Mouse (Mus musculus) v-Abl transformed pro-B cells (cell line): ENCODE data around the gene Phf21a.
"Not testable (repeated sequence)": the region's sequence is repeated elsewhere in the genome, so short reads cannot be mapped to it uniquely, and the experiment has no call there.

ENCODE experiments used
- in situ Hi-C, 2 experiments: fragments of 400-800 bp; cut with MboI; formaldehyde crosslinking; loops; one replicate each; pipeline ENCODE4 v1.15.1; 2025; ENCODE audit not compliant: unreplicated experiment in 2 of 2

Gene Phf21a

DNA sequence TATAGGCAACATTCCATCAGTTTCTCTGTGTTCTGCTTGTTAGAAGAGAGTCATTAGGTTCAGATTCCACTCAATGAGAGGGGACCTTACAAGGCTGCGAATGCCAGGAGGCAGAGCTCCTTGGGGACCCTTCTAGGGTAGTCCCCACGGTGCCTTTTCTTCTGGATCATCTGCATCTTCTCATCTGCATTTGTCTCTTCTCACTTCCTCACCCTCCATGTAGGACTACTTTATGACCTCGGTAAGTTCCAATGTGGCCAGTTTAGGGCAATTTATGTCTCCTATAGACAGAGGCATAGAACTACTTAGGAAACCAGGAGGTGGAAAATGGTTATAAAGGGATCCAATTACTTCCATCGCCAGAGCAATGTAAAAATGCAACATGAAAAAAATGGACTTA lies 21.8 kb upstream of the Phf21a start:
- in situ Hi-C loops = no loop called here

DNA sequence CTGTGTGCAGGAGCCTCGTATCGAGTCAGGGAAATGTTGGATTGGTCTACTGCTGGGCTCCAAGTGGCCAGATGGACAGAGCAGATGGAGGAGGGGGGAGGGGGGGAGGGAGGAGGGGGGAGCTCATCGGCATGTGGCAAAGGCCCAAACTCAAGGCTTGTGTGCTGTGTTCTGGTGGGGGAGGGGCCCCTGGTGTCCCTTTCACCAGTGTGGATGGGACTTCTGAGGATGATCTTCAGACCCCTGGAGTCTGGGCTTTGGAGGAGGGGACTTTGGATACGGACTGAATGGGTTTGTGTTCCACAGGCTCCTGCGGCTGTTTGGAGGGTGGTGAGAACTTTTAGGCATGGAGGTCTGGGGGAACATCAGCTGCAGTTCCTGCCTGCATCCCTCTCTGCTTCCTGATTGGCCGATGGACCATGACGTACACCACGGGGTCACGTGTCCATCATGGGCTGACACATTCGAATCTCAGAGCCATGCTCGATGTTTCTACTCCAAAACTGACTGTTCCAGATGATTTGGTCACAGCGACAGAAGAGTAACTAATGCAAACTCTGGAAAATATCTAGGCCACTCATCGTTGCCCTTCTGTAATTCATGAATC lies 16.7 kb upstream of the Phf21a start:
- in situ Hi-C loops = no loop called here

DNA sequence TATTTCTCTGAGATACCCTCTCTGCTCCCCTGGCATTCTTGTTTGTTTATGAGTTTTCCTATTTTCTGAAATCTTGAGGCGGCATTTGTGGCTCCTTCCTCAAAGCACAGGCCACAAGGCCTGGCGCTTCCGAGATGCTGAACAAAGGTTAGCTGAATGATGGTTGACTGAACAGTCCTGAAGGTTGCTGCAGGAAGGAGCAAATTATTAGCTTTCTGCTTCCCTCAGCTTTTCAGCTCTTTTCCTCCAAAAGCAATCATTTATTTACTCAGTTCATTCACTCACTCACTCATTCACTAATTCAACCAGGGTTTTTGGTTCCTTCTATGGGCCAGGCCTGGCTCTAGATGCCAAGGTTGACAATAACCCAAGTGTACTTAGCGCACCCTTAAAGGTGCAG lies 10.7 kb upstream of the Phf21a start:
- in situ Hi-C loops = no loop called here

DNA sequence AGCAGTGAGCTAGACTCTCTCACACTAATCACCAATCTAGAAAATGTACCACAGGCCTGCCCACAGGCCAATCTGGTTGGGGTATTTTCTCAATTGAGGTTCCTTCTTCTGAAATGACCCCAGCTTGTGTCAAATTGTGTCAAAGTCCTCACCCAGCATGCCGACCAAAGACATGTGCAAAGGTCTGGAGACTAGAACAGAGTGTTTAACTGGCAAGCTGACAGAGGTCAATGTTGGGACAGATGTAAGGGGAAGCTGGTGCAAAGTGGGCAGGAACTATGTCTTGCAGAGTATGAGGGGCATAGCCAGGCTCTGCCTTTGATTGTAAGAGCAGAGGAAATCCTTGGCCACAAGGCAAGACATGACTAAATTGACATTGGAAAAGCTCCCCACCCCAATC lies 7.2 kb upstream of the Phf21a start:
- in situ Hi-C loops = no loop called here

DNA sequence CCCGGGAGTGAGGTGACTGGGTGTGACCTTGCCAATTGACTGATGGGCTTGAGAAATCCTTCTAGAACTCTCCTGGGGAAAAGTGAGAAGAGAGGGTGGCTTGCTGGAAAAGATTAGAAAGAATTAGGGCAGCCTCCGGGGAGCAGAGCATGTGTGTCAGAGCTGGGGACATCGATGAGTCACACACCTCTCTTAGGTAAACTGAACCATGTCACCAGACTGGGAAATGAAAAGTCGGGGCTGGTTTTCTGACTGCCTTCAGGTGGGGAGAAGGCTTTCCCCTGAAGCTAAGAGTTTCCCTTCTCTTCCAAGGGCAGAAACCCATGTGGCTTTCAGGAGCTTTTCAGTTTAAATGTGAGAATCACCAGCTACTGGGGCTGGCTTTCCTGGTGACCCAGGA lies 5.9 kb upstream of the Phf21a start:
- in situ Hi-C loops = no loop called here

DNA sequence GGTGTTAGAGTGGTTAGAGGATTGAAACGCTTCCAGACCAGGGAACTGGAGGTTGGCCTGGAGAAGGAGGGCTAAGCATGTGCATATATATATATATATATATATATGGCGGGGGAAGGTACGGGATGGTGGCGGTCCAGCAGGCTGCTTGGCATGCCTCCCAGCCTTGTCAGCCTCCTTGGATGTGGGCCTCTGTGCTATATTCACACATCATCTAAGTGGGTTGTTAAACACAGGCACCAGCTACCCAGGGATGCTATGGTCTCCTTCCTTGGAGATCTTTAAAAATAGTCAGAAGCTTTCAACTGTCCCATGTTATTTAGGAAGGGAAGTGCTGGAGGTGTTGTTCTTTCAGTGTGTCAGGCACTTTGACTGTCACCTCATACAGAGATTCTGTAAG lies 3.1 kb upstream of the Phf21a start:
- in situ Hi-C loops = no loop called here

DNA sequence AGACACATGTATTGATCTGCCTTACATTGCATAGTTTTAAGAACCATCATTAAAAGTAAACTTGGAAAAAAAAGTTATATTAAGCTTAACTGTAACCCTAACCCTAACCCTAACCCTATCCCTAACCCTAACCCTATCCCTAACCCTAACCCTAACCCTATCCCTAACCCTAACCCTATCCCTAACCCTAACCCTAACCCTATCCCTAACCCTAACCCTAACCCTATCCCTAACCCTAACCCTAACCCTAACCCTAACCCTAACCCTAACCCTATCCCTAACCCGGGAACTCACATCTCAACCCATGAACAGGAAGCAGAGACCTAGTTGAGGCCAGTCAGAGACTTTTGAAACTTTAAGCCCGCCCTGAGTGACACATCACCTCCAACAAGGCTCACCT lies 586 bp downstream of the Phf21a start:
- in situ Hi-C loops = not testable (repeated sequence)

DNA sequence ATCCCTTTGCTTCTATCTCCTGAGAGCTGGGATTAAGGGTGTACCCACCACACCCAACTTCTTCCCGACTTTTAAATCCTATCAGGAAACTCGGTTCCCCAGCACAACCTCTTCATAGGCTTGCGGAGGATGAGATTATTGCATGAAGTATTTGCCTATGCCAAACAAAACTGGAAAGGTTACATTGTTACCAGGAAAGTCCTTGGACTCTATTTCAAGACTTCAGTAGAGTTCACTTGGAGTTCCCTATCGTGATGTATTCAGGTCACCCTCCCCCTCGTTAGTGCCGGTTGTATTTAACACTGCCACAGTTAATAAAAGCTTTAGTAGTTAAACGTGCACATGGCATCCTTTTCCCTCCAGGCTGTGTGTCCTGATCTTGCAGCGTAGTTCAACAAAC lies 1.2 kb downstream of the Phf21a start:
- in situ Hi-C loops = no loop called here

DNA sequence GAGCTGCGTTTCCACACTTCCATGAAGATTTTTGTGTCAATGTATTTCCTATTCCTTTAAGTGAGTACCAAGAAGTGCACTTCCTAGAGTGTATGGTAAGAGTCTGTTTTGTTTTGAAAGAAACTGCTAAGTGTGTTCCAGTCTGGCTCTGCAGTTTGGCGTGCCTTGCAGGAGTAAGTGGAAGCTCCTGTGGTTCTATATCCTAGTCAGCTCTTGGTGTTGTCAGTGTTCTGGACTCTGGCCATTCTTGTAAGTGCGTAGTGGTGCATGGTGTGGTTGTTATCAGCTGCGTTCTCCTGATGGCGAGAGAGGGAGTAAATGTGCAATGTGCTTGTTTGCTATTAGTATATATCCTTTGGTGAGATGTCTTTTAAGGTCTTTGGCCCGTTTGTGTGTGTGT lies 7.9 kb downstream of the Phf21a start:
- in situ Hi-C loops = no loop called here

DNA sequence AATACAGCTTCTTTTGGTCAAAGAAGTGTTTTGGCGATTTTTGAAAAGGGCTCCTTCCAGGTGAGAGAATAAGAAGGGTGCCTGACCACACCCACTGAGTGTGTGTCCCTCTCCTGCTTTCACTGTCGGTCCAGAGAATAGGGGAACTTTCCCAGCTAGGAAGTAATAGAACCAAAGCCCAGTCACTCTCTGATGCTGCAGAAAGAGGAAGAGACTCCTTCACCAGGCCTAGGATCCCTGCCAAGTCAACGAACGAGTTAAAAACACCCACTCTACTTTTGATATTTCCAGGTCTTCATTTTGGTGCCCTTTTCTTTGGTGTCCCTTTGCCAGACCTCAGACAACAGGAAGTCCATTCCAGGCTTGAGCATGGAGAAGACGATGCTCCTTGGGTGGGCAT lies 31.6 kb downstream of the Phf21a start:
- in situ Hi-C loops = no loop called here

DNA sequence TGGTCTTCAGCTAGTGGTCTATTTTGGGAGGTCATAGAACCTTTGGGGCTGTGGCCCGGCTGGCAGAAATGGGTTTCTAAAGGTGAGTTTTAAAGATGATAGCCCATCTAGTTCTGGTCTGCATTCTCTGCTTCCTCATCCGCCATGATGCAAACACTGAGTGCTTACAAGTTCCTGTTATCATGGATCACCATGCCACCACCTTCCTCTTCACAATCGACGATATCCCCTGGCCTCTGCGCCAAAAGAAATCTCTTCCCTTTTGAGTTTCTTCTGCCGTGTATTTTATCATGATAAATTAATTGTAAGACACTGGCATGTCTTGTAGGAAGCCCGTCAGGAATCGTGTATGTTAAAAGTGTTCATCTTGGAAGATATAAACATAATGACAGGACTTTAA lies 32.4 kb downstream of the Phf21a start:
- in situ Hi-C loops = no loop called here

DNA sequence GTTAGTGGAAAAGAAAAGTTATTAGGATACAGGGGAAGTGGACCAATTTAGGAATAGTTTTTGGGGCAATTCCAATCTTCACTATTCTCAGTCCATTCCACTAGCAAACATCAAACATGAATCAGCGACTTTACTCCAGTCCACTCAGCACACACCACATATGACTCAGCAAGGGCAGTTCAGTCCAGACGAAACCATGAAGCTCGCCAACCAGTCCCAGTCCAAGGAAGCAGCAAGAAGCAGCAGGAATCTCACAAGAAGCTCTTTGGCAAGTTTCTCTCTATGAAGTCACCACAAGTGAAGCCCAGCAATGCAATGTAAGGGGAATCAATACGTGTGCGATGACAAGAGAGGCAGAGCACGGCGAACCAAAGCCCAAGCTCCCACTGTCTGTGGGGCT lies 37.2 kb downstream of the Phf21a start:
- in situ Hi-C loops = no loop called here

DNA sequence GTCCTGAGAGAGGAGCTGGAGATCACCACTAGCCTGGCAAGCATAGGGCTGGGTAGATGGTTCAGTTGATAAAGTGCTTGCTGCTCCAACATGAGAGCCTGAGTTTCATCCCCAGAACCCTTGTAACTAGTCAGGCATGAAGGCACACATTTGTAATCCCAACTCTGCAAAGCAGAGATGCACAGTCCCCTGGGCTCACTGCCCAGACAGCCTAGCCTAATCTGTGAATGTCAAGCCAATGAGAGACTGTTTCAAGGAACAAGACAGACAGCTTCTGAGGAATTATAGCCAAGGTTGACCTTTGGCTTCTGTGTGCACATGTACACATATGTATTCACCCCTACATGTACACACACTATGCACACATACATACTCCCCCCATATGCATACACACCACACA lies 45.8 kb downstream of the Phf21a start:
- in situ Hi-C loops = no loop called here

DNA sequence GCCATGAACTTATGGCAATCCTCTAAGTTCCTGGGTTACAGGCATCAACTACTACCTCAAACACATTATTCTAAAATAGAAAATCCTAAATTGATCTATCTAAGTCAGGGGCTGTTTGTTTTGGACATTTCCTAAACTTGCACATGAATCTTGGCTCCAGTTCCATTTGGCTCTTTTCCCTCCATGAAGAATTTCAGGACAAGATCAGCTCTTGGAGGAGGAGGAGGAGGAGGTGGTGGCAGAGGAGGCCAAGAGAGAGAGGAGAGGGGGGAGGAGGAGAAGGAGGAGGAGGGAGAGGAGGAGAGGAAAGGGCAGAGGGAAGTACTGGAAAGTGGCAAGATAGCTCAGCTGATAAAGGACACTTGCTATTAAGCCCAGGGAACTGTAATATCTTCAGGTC lies 46.4 kb downstream of the Phf21a start:
- in situ Hi-C loops = no loop called here

DNA sequence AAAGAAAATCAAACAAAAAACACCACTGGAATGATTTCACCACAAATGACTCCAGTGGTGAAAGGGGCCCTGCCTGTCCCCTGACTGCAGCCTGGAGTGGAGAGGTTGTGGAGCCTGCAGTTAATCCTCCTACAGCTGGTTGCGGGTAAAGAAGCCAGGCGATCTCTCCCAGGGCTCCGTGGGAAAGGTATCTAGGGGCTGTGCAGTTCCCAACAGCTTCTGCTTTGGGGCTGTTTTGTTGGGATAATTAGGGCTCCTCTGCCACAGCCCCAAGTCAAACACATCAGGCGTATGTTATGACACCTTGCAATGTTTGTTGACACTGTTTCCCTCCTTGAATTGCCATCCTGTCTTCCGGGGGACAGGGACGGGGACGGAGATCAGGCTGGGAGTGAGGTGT lies 47.5 kb downstream of the Phf21a start:
- in situ Hi-C loops = no loop called here

DNA sequence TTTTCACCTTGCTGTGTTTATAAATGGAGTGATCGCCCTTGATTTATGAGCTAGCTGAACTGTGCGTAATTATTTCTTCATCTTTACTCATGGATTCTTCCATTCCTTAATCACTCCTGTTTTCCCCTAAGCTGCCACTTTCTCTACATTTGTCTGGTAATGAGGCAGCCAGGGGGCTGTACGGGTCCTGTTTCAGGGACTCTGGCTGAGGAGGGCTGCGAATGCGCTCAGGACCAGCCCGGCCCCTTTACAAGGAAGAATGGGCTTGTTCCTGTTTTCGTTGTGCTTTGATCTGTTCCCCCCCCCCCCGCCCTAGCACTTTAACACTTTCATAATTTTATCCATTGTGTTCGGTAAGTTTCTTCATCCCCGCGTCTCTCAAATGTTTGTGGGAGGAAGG lies 48.2 kb downstream of the Phf21a start:
- in situ Hi-C loops = no loop called here

DNA sequence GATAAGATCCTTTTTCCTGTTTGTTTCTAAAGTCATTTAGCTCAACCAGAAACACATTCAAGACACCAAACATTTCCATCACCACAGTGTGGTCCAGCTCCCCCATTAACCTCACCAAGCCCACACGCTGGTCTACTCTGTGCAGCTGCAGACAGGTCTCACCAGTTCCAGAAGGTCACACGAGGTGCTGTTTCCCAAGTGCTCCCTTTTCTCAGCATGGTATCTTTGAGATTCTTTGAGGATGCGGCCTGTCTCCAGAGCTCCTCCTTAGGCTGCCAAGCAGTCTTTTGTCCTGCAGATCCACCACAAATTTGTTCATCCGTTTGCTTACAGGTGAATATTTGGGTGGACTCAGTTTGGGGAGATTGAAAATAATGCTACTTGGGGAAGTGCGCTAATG lies 51.0 kb downstream of the Phf21a start:
- in situ Hi-C loops = no loop called here

DNA sequence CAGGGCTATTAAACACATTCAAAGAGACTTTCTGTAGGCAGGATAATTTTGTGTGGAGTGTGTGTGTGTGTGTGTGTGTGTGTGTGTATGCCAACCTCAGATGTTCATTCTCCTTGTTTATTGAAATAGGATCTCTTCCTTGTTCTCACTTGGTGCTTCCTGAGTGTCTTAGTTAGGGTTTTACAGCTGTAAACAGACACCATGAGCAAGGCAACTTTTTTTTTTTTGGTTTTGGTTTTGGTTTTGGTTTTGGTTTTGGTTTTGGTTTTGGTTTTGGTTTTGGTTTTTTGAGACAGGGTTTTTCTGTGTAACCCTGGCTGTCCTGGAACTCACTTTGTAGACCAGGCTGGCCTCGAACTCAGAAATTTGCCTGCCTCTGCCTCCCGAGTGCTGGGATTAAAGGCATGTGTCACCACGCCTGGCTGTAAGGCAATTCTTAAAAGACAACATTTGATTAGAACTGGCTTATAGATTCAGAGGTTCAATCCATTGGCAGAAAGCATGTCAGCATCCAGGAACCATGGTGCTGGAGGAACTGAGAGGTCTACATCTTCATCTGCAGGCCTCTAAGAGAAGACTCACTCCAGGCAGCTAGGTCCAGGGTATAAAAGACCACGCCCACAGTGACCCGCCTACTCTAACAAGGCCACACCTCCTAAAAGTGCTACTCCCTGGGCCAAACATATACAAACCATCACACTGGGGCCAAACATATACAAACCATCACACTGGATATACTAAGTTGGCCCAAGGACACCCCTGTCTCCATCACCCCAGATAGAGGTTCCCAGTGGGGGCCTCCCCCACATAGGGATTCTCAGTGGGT lies 55.2 kb downstream of the Phf21a start:
- in situ Hi-C loops = not testable (repeated sequence)

DNA sequence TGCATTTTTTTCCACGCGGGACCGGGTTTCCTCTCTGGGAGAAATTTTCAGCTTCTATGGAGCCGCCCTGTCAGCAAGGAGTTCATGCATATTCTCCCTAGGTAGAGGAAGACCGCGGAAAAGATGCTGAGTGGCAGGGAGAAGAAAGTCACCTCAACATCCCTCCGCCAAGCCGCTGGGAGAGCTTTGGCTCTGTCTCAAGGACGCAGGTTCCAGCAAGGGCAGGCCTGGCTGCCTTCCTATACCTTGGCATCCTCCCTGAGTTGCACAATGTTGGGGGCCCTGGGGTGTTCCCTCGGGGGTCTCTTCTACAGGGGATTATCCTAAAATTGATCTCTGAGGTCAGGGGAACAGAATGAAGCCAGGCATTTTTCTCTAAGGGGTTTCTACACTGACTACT lies 71.4 kb downstream of the Phf21a start:
- in situ Hi-C loops = no loop called here

DNA sequence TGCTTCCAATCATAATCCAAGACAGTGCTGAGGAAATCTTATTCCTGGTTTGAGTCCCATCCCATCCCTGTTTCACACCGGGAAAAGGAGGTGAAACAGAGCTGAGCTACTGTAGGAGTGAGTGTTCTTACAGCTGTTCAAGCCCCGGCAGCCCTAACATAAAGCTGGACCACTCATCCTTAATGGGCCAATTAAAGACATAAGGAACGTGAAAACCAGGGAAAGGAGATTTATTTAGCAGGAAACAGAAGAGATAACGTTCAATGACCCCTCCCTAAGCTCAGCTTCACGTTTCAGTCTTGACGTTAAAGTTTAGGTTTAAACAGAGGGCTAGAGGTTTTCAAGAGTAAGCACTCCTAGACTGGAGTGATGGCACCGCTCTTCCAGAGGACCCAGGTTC lies 74.0 kb downstream of the Phf21a start:
- in situ Hi-C loops = no loop called here

DNA sequence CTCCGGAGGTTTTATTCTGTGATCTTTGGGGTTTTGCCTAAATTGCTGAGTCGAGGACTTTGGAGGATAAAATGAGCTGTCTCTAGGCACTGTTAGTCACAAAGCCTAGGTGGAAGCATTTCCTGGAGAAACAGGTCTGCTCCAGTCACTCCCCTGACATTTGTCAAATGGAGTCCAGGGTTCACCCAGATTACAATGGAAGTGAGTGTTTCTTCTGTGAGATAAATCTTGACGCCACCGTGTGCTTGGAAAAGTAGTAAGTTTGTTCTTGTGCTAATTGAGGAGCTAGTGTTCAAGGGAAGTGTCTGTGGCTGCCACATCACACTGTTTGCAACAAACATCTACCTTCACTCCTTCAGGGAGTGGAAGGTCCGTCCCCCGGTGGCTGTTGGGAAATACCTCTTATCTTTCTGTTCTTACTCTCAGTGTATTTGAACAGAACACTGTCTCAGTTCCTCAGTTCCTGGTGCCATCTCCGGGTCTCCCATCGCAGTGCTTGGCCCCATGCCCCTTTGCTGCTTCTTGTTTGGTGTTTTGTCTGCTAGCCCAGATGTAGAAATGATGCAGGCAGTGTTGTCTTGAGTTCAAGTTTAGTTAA lies 78.2 kb downstream of the Phf21a start:
- in situ Hi-C loops = no loop called here

DNA sequence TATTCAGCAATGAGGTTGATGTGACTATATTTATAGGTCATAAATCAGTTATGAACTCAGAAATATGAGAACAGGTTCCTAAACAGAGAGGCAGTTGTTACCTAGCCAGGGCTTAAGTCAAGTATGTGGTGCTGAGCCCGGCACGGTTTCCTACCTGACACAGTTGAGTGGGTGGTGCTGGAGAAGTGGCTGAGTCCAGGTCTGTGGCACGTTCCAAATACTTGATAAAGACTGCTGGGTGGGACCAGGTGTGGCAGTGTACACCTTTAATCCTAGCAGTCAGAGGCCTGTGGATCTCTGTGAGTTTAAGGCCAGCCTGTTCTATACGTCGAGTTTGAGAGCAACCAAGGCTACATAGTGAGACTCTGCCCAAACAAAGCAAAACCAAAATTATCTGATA lies 79.4 kb downstream of the Phf21a start:
- in situ Hi-C loops = no loop called here
